Mouse (Mus musculus) Patski (cell line): ENCODE results near the gene Sgo2a. TPM values are rescaled to one million over a fixed set of nuclear protein-coding genes. Genes with fewer than 3 reads are reported as not detected.

ENCODE experiments used
- ATAC-seq: fragments of 100-300 bp; one replicate; pipeline ENCODE4 v1.8.0; 2021
- CTCF ChIA-PET: fragments of 350-600 bp; sonication (Branson Sonifier 250); formaldehyde crosslinking; loops from one replicate; lab custom pipeline; 2022; ENCODE audit warnings: inconsistent platforms; lab: Charles Lee
- POLR2A ChIA-PET: fragments of 350-600 bp; sonication (Branson Sonifier 250); formaldehyde crosslinking; loops from one replicate; lab custom pipeline; 2022; ENCODE audit warnings: antibody characterized with exemption, inconsistent platforms; lab: Charles Lee
- DNase-seq: peaks from one replicate; pipeline ENCODE4 v3.0.0-alpha.2; 2011; ENCODE audit warnings: low read depth, low spot score
- H3K27me3 ChIP-seq: fragments of 371-371 bp; one replicate; pipeline ENCODE4 v1.5.1; 2021
- CTCF ChIP-seq: fragments of 100-300 bp; IDR thresholded peaks from one replicate; pipeline ENCODE4 v1.5.1; 2021
- in situ Hi-C: fragments of 300-500 bp; cut with MboI; formaldehyde crosslinking; loops from 3 replicates; pipeline ENCODE4 v1.11.1; 2018; ENCODE audit warnings: low pct_unique_long_range_greater_than_20kb, mixed read lengths
- polyA plus RNA-seq: library from polyadenylated mRNA; unstranded; gene quantifications from one replicate; pipeline ENCODE4 v1.2.3, GENCODE M21; 2021

Gene Sgo2a
- polyA plus RNA-seq, 1 experiment from 2014 or later: 12.0 TPM

- DNase-seq (no peak), ATAC-seq (no peak)
- TF ChIP-seq CTCF: no peak
- in situ Hi-C loops: no loop called here
- H3K27me3 ChIP-seq: no peaks in the 10 kb centered on the region
- POLR2A ChIA-PET: no interaction called here
- CTCF ChIA-PET: no interaction called here
Measured at GRCm38 (mm10) chr1:58072991-58073730, 77.4 kb downstream of the Sgo2a start.

GRCm38 (mm10) chr1:58074266-58074665, 78.5 kb downstream of the Sgo2a start:
- DNase-seq (no peak), ATAC-seq (no peak)
- CTCF ChIA-PET: interaction anchor here (1.0 kb wide), 1 partner anchor 11 kb away, joined by 4 read pairs; no protein-coding TSS in a partner anchor
- no peak for TF ChIP-seq CTCF
- in situ Hi-C loops: no loop called here
- no peaks in the 10 kb centered on the region for H3K27me3 ChIP-seq
- POLR2A ChIA-PET: no interaction called here

Other genes with a start within 250 kb of the Sgo2a start
- gene Spats2l, start 221.8 kb upstream of the Sgo2a start, polyA plus RNA-seq: 59.2 TPM
- gene Kctd18, start 23.0 kb downstream of the Sgo2a start, polyA plus RNA-seq: 24.1 TPM
- 12.8 TPM for gene Aox1, start 34.0 kb downstream of the Sgo2a start, polyA plus RNA-seq
- 0.10 TPM for gene Aox3, start 117.2 kb downstream of the Sgo2a start, polyA plus RNA-seq
- gene Aox4, start 214.4 kb downstream of the Sgo2a start, polyA plus RNA-seq: not detected